21 mouse cellular contexts compared by ENCODE assay signal in the genomic region with DNA sequence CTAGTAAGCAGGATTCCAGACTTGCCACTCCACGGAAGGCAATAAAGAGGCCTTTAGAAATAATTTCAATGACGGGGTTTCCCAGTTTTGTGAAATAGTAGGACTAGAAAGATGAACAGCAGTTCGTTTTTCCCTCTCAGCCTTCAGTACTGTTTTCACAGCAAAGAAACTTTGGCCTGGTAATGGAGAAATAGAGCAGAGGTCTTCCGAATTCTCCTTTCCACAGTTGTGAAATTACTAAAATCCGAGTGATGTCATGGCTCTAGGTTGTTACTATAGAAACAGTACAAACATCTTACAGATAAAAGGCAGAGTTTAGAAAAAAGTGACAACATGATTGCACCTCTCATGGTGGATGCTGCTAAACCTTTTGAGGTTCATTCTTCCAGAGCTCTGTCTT. TPM values are rescaled to one million over a fixed set of nuclear protein-coding genes. Genes with fewer than 3 reads are reported as not detected.
DNase-seq lines count a peak whose midpoint lies in the region; ATAC-seq and TF ChIP-seq lines count a peak whose summit lies in the region.
"Had no signal": no experiment of that assay in that cellular context is flagged by ENCODE, and none has a peak within 500 bp of the region (broad histone marks: within the 10 kb centered on the region; RNA-seq: fewer than 3 reads in every experiment).

No protein-coding gene starts in this region.

- intact Hi-C loops in heart, postnatal 36 days (cut with DNase I), result no loop called here

- 0 out of 2 replicates have a peak overlapping the region, but pooled peaks have one; percentile 77 for H3K4me2 ChIP-seq in midbrain, postnatal 0 days (ENCODE audit: low read depth, low read length, poor library complexity, severe bottlenecking)
- H3K4me2 ChIP-seq in midbrain, embryonic 16.5 days (ENCODE audit: low read length), result no peak overlapping the region
- peak overlapping the region; percentile 90 for H3K4me2 ChIP-seq in liver, postnatal 0 days (ENCODE audit: low read depth, low read length)
- H3K4me2 ChIP-seq in forebrain, embryonic 16.5 days (ENCODE audit: low read length), result no peak overlapping the region

- H3K27me3 ChIP-seq in liver, adult 2 months (ENCODE audit: control insufficient read depth, insufficient read depth, low read length), result no peaks in the 10 kb centered on the region
- no peaks in the 10 kb centered on the region for H3K27me3 ChIP-seq in midbrain, postnatal 0 days (ENCODE audit: insufficient read depth, low read length)
- H3K27me3 ChIP-seq in midbrain, embryonic 16.5 days (ENCODE audit: control insufficient read depth, insufficient read depth, low read depth, low read length), result no peaks in the 10 kb centered on the region
- no peaks in the 10 kb centered on the region for H3K27me3 ChIP-seq in liver, postnatal 0 days (ENCODE audit: insufficient read depth, low read length)
- H3K27me3 ChIP-seq in forebrain, embryonic 16.5 days (replicated peaks; ENCODE audit: control insufficient read depth, insufficient read depth, low read length), result no peaks in the 10 kb centered on the region

- no peaks in the 10 kb centered on the region for H3K9me3 ChIP-seq in midbrain, postnatal 0 days (ENCODE audit: low read length)
- H3K9me3 ChIP-seq in midbrain, embryonic 16.5 days (replicated peaks; ENCODE audit: control insufficient read depth, low read length, poor library complexity, severe bottlenecking), result no peaks in the 10 kb centered on the region
- no peaks in the 10 kb centered on the region for H3K9me3 ChIP-seq in liver, postnatal 0 days (ENCODE audit: low read length)
- H3K9me3 ChIP-seq in forebrain, embryonic 16.5 days (ENCODE audit: control insufficient read depth, low read length), result no peaks in the 10 kb centered on the region
- H3K9me3 ChIP-seq: embryonic facial prominence, embryonic 15.5 days; forebrain, embryonic 10.5 days; G1E; heart, embryonic 10.5 days had no signal

- TF ChIP-seq EP300 in liver, postnatal 0 days (IDR thresholded peaks at IDR 0.05; ENCODE audit: low read depth), result peak; percentile 63; the same call in 1 of the 2 replicates

- peak overlapping the region; percentile 66 for H3K27ac ChIP-seq in liver, adult 2 months (replicated peaks; ENCODE audit: insufficient read depth, low read depth, low read length)
- no peak overlapping the region for H3K27ac ChIP-seq in midbrain, postnatal 0 days (ENCODE audit: low read depth, low read length)
- no peak overlapping the region for H3K27ac ChIP-seq in midbrain, embryonic 16.5 days (ENCODE audit: low read length)
- H3K27ac ChIP-seq in liver, postnatal 0 days (ENCODE audit: low read depth), result peak overlapping the region; percentile 94
- no peak overlapping the region for H3K27ac ChIP-seq in forebrain, embryonic 16.5 days (ENCODE audit: low read length)
- H3K27ac ChIP-seq: embryonic facial prominence, embryonic 15.5 days; forebrain, embryonic 10.5 days; heart, embryonic 10.5 days had no signal

- H3K9ac ChIP-seq in liver, adult 2 months (ENCODE audit: low read depth, low read length), result peak overlapping the region; percentile 53; the same call in 1 of the 2 replicates
- H3K9ac ChIP-seq in midbrain, postnatal 0 days (replicated peaks; ENCODE audit: low read length, poor library complexity, severe bottlenecking), result no peak overlapping the region
- no peak overlapping the region for H3K9ac ChIP-seq in midbrain, embryonic 16.5 days (ENCODE audit: low read depth, low read length)
- 0 out of 2 replicates have a peak overlapping the region, but pooled peaks have one; percentile 34 for H3K9ac ChIP-seq in liver, postnatal 0 days (replicated peaks)
- H3K9ac ChIP-seq in forebrain, embryonic 16.5 days (replicated peaks; ENCODE audit: low read depth, low read length), result no peak overlapping the region
- H3K9ac ChIP-seq: embryonic facial prominence, embryonic 15.5 days had no signal

- peaks cover 13% of the 10 kb centered on the region for H3K79me2 ChIP-seq in liver, adult 2 months (ENCODE audit: control insufficient read depth, insufficient read depth, low read length)

- ATAC-seq in midbrain, postnatal 0 days (ENCODE audit: low FRiP score), result no peak
- no peak for ATAC-seq in midbrain, embryonic 16.5 days
- peak; percentile 53 for ATAC-seq in liver, postnatal 0 days
- no peak for ATAC-seq in forebrain, embryonic 16.5 days
- ATAC-seq: CD4-positive, CD25-positive, alpha-beta regulatory T cell, adult 4 months; forebrain, embryonic 14.5 days; hindbrain, embryonic 16.5 days had no signal

- H3K4me1 ChIP-seq in liver, adult 2 months (ENCODE audit: control insufficient read depth, insufficient read depth, low read length), result peaks cover 16% of the 10 kb centered on the region
- no peaks in the 10 kb centered on the region for H3K4me1 ChIP-seq in midbrain, postnatal 0 days (ENCODE audit: insufficient read depth, low read length)
- peaks cover 5% of the 10 kb centered on the region for H3K4me1 ChIP-seq in midbrain, embryonic 16.5 days (ENCODE audit: control insufficient read depth, insufficient read depth, low read length)
- 0 out of 2 replicates have a peak, but pooled peaks cover 3% of the 10 kb centered on the region for H3K4me1 ChIP-seq in liver, postnatal 0 days (ENCODE audit: insufficient read depth)
- peaks cover 5% of the 10 kb centered on the region for H3K4me1 ChIP-seq in forebrain, embryonic 16.5 days (replicated peaks; ENCODE audit: control insufficient read depth, insufficient read depth, low read length)

- peak overlapping the region; percentile 87; the same call in 1 of the 2 replicates for H3K4me3 ChIP-seq in liver, adult 2 months (ENCODE audit: insufficient read depth, low read depth, low read length)
- no peak overlapping the region for H3K4me3 ChIP-seq in midbrain, postnatal 0 days (ENCODE audit: low read depth, low read length)
- H3K4me3 ChIP-seq in midbrain, embryonic 16.5 days (ENCODE audit: low read depth, low read length), result no peak overlapping the region
- peak overlapping the region; percentile 73 for H3K4me3 ChIP-seq in liver, postnatal 0 days (ENCODE audit: low read depth, low read length)
- H3K4me3 ChIP-seq in forebrain, embryonic 16.5 days (replicated peaks; ENCODE audit: low read length), result no peak overlapping the region
- H3K4me3 ChIP-seq: erythroblast, embryonic 14.5 days had no signal

- WGBS in liver, adult 2 months, result 22% methylated on average over 5 of the region's 5 CpGs
- 76% methylated on average over 5 of the region's 5 CpGs for WGBS in midbrain, postnatal 0 days
- 84% methylated on average over 5 of the region's 5 CpGs for WGBS in midbrain, embryonic 16.5 days
- 61% methylated on average over 5 of the region's 5 CpGs for WGBS in liver, postnatal 0 days (ENCODE audit: insufficient replicate concordance)
- 77% methylated on average over 5 of the region's 5 CpGs for WGBS in forebrain, embryonic 16.5 days

- no peaks in the 10 kb centered on the region; the same call in 1 of the 2 replicates for H3K36me3 ChIP-seq in liver, adult 2 months (ENCODE audit: control insufficient read depth, insufficient read depth, low read length)
- no peaks in the 10 kb centered on the region for H3K36me3 ChIP-seq in midbrain, postnatal 0 days (ENCODE audit: insufficient read depth, low read length)
- no peaks in the 10 kb centered on the region for H3K36me3 ChIP-seq in midbrain, embryonic 16.5 days (ENCODE audit: control insufficient read depth, insufficient read depth, low read length)
- no peaks in the 10 kb centered on the region for H3K36me3 ChIP-seq in liver, postnatal 0 days (replicated peaks; ENCODE audit: insufficient read depth, low read length)
- H3K36me3 ChIP-seq in forebrain, embryonic 16.5 days (ENCODE audit: control insufficient read depth, insufficient read depth), result no peaks in the 10 kb centered on the region
- H3K36me3 ChIP-seq: embryonic facial prominence, embryonic 15.5 days; heart, embryonic 10.5 days had no signal

- no peak for TF ChIP-seq POLR2A in liver, adult 2 months (IDR thresholded peaks at IDR 0.05; ENCODE audit: extremely low read depth, insufficient read depth, low read length)

- DNase-seq in heart, adult 11 months, result peak; percentile 25
- DNase-seq in heart, postnatal 36 days, result no peak
- peak; percentile 88 for DNase-seq in liver, adult 2 months (ENCODE audit: extremely low read depth, low read depth, low spot score)
- no peak for DNase-seq in liver
- DNase-seq in midbrain, postnatal 0 days (ENCODE audit: low spot score), result no peak
- DNase-seq in liver, postnatal 0 days, result no peak
- DNase-seq: adrenal gland, postnatal 14 days; B cell, adult 2 months; embryo, embryonic 11 days; gastrocnemius, postnatal 36 days; heart, adult 18-20 months had no signal

- no peak for TF ChIP-seq CTCF in liver, adult 2 months (IDR thresholded peaks at IDR 0.05; ENCODE audit: low read depth, low read length)
- no peak for TF ChIP-seq CTCF in midbrain, postnatal 0 days (IDR thresholded peaks at IDR 0.05)
- no peak for TF ChIP-seq CTCF in liver, postnatal 0 days (IDR thresholded peaks at IDR 0.05; ENCODE audit: low read depth)

RNA-seq across cellular contexts. Expression of gene Bckdhb, which starts 1.4 kb away (rescaled TPM):
- total RNA-seq in heart, postnatal 36 days (2021), result 100 to 1,000 TPM in 1 of 2 experiments, 10 to 100 TPM in 1; 85.1 to 112 TPM
- total RNA-seq in liver, adult 2 months (2014; rRNA removed), result 85.8 and 99.6 TPM in 2 replicates
- 66.0 and 76.8 TPM in 2 replicates for polyA plus RNA-seq in liver, adult 2 months (2012; rRNA removed)
- 17.4 and 23.5 TPM in 2 replicates for total RNA-seq in midbrain, postnatal 0 days (2014; rRNA removed)
- 29.9 and 31.8 TPM in 2 replicates for polyA plus RNA-seq in midbrain, postnatal 0 days (2015; fragmentation: Nextera tagmentation; extraction: Ambion mirVana)
- polyA plus RNA-seq in midbrain, embryonic 16.5 days (2015; fragmentation: Nextera tagmentation; extraction: Ambion mirVana), result 29.7 and 32.0 TPM in 2 replicates
- polyA plus RNA-seq in liver, postnatal 0 days (2015; fragmentation: Nextera tagmentation; extraction: Ambion mirVana), result 123 and 134 TPM in 2 replicates
- 35.8 and 42.1 TPM in 2 replicates for polyA plus RNA-seq in forebrain, embryonic 16.5 days (2015; fragmentation: Nextera tagmentation; extraction: Ambion mirVana)

Comparison
In these comparisons a context has a peak if more than half of its experiments do, and no peak if none do; other contexts are left out.
1. DNase-seq: peak in heart, adult 11 months (single experiment) and liver, adult 2 months (single experiment); none in heart, postnatal 36 days (0 of 2), liver (single experiment), midbrain, postnatal 0 days (single experiment) and liver, postnatal 0 days (single experiment).
2. H3K4me2 ChIP-seq: peak in midbrain, postnatal 0 days (single experiment) and liver, postnatal 0 days (single experiment); none in midbrain, embryonic 16.5 days (single experiment) and forebrain, embryonic 16.5 days (single experiment).
3. H3K27ac ChIP-seq: peak in liver, adult 2 months (single experiment) and liver, postnatal 0 days (single experiment); none in midbrain, postnatal 0 days (single experiment), midbrain, embryonic 16.5 days (single experiment) and forebrain, embryonic 16.5 days (single experiment).
4. H3K4me3 ChIP-seq: peak in liver, adult 2 months (single experiment) and liver, postnatal 0 days (single experiment); none in midbrain, postnatal 0 days (single experiment), midbrain, embryonic 16.5 days (single experiment) and forebrain, embryonic 16.5 days (single experiment).
5. H3K9ac ChIP-seq: peak in liver, adult 2 months (single experiment) and liver, postnatal 0 days (single experiment); none in midbrain, postnatal 0 days (single experiment), midbrain, embryonic 16.5 days (single experiment) and forebrain, embryonic 16.5 days (single experiment).